Mouse (Mus musculus) forebrain, embryonic 16.5 days (tissue): ENCODE measurements around the gene Rnaseh1. TPM values are rescaled to one million over a fixed set of nuclear protein-coding genes. Genes with fewer than 3 reads are reported as not detected.
A peak's percentile ranks its signal among the peaks of the same experiment; 100 is the strongest.

ENCODE experiments used
- ATAC-seq: fragments of 200-750 bp; cut with Nextera tagmentation; 2 replicates; pipeline ENCODE4 v1.8.0; 2017; ENCODE audit warnings: mild to moderate bottlenecking, moderate library complexity
- H3K27ac ChIP-seq: fragments of 300-500 bp; sonication (generic); 2 replicates; pipeline ENCODE4 v1.5.1; 2014; ENCODE audit warnings: low read length, control low read depth
- H3K27me3 ChIP-seq: fragments of 300-500 bp; sonication (generic); replicated peaks from 2 replicates; pipeline ENCODE4 v1.6.1; 2014; ENCODE audit warnings: low read length; ENCODE audit not compliant: control insufficient read depth, insufficient read depth
- H3K36me3 ChIP-seq: fragments of 300-500 bp; sonication (generic); 2 replicates; pipeline ENCODE4 v1.6.1; 2014; ENCODE audit not compliant: control insufficient read depth, insufficient read depth
- H3K4me1 ChIP-seq: fragments of 300-500 bp; sonication (generic); replicated peaks from 2 replicates; pipeline ENCODE4 v1.6.1; 2014; ENCODE audit warnings: low read length; ENCODE audit not compliant: control insufficient read depth, insufficient read depth
- H3K4me2 ChIP-seq: fragments of 300-500 bp; sonication (generic); 2 replicates; pipeline ENCODE4 v1.6.1; 2014; ENCODE audit warnings: mild to moderate bottlenecking, low read length, control low read depth
- H3K4me3 ChIP-seq: fragments of 300-500 bp; sonication (generic); replicated peaks from 2 replicates; pipeline ENCODE4 v1.5.1; 2014; ENCODE audit warnings: mild to moderate bottlenecking, low read length, control low read depth
- H3K9ac ChIP-seq: fragments of 300-500 bp; sonication (generic); replicated peaks from 2 replicates; pipeline ENCODE4 v1.6.1; 2014; ENCODE audit warnings: low read depth, low read length, control low read depth
- H3K9me3 ChIP-seq: fragments of 300-500 bp; sonication (generic); 2 replicates; pipeline ENCODE4 v1.6.1; 2016; ENCODE audit warnings: low read length; ENCODE audit not compliant: control insufficient read depth
- WGBS: fragments of 180-500 bp; shearing (Covaris S2); extraction: QIAGEN DNeasy Blood & Tissue Kit; methylation state at CpG from one replicate; pipeline ENCODE4 v1.1.7; 2014; 5-methylcytosine and 5-hydroxymethylcytosine counted together
- polyA plus RNA-seq: library from polyadenylated mRNA; unstranded; fragments of >200 nt; fragmentation: Nextera tagmentation; extraction: Ambion mirVana; gene quantifications from 2 replicates; pipeline ENCODE4 v1.2.1, GENCODE M21; 2015

The Rnaseh1 gene
- polyA plus RNA-seq, 1 experiment from 2014 or later: 30.6 TPM

DNA sequence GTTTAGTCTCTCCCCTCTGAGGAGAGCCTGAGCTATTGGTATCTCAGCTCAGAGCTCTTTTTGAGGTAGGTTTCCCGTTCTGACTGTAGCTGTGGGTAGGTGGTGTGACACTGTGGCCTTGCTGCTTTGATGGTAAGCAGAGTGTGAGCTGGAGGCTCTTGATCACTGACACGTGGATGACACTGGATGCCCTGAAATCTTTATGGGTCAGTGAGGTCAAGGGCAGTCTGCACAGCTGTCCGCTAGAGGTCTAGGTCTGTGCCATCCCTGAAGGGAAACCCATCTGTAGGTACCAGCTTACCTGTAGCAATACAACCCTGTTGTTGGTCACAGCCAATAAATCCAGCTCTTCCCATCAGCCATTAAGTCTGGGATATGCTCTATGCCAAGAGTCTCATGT lies 36.4 kb downstream of the Rnaseh1 start:
- Histone ChIP-seq H3K9ac (no peak overlapping the region), H3K27ac (no peak overlapping the region), H3K36me3 (peaks cover 5% of the 10 kb centered on the region), H3K4me3 (no peak overlapping the region), H3K9me3 (no peaks in the 10 kb centered on the region), H3K4me2 (no peak overlapping the region), H3K27me3 (no peaks in the 10 kb centered on the region), H3K4me1 (no peaks in the 10 kb centered on the region)
- 82% methylated on average over 3 of the region's 3 CpGs for WGBS
- no peak for ATAC-seq

DNA sequence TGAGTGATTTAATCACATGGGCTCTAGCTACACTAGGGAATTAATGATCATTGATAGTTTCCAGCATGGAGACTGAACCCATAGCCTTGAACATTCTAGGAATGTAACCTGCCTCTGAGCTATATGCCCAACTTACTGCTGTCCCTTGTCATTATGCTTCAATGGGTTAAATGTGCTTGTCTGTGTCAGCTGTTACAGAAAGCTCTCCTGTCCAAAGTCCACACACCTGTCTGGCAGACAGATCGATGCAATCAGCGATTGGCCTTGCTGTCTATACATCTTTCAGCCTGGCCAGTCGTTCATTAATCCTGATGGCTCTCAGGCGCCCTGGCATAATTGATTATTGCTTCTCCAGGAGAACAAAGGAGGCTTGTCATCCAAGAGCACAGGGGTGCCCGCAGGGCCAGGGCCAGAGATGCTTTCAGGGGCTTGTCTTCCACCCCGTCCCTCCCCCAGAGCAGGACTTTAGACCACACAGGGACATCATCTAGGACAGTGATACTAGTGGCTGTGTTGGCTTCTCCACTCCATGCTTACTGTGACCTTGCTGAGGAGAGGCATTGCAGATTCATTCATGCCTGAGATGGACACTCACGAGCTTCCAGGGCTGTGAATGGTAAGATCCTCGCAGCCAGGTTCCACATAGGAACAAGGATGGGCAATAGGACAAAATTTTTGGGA lies 36.9 kb downstream of the Rnaseh1 start:
- Histone ChIP-seq H3K4me3 (no peak overlapping the region), H3K9ac (no peak overlapping the region), H3K4me1 (no peaks in the 10 kb centered on the region), H3K27me3 (no peaks in the 10 kb centered on the region), H3K9me3 (no peaks in the 10 kb centered on the region), H3K4me2 (no peak overlapping the region), H3K27ac (no peak overlapping the region), H3K36me3 (peaks cover 6% of the 10 kb centered on the region)
- 61% methylated on average over 8 of the region's 8 CpGs for WGBS
- ATAC-seq: no peak

DNA sequence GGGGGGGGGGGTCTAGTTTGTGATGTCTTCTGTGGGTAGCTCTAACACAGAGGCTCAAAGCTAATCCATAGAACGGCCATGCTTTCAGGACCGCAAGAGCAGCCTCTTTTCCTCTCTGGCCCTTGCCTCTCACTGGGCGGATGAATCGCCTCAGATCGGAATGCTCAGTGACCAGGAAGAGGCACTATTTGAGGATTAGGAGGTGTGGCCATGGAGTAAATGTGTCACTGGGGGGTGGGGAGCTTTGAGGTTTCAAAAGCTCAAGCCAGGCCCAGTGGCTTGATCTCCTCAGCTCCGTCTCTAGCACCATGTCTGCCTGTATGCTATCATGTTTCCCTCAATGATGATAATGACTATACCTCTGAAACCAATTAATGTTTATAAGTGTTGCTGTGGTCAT lies 39.6 kb downstream of the Rnaseh1 start:
- no peak overlapping the region for H3K27ac ChIP-seq
- H3K9me3 ChIP-seq: no peaks in the 10 kb centered on the region
- no peak for ATAC-seq
- no peaks in the 10 kb centered on the region for H3K4me1 ChIP-seq
- H3K4me3 ChIP-seq: no peak overlapping the region
- no peak overlapping the region for H3K9ac ChIP-seq
- WGBS: 77% methylated on average over 6 of the region's 6 CpGs
- H3K4me2 ChIP-seq: no peak overlapping the region
- peaks cover 9% of the 10 kb centered on the region for H3K36me3 ChIP-seq
- no peaks in the 10 kb centered on the region for H3K27me3 ChIP-seq

DNA sequence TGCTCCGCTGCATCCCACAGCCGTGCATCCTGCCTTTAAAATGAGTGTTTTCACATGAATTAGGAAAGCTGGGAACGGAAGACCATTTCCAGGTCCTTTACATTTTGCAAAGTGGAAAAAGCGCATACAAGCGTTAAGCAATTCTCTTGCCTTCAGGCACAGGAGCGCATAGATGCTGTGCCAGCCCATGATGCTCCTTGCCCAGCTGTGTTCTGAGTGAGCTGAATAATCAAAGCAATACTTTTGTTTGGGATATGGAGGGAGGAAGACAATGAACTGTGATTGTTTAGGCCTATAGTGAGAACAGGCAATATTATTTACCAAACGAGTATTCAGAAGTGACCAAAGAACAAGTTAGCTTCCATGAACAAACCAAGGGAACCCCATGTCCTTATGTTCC lies 41.3 kb downstream of the Rnaseh1 start:
- Histone ChIP-seq H3K4me1 (no peaks in the 10 kb centered on the region), H3K27ac (no peak overlapping the region), H3K27me3 (no peaks in the 10 kb centered on the region), H3K9me3 (no peaks in the 10 kb centered on the region), H3K9ac (no peak overlapping the region), H3K4me3 (no peak overlapping the region), H3K4me2 (no peak overlapping the region), H3K36me3 (peaks cover 9% of the 10 kb centered on the region)
- WGBS: 90% methylated on average over 7 of the region's 7 CpGs
- no peak for ATAC-seq

DNA sequence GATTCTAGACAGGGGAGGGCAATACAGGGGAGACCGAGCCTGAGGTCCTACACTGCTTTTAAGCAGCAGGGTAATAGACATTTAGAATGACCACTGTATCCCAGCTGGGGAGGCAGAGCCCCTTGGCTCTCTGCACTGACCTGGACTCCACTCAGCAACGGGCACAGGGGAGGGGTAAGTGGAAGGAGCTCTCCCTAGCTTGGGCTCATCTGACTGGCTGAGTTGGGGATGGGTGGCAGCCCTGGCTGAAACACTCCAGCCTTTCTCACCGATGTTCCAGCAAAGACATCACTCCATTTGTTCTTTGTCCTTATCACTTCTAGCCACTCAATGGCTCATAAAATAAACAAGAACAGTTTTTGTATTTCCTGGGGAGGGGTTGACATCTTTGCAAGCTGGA lies 44.3 kb downstream of the Rnaseh1 start:
- no peak overlapping the region for H3K4me2 ChIP-seq
- no peak overlapping the region for H3K4me3 ChIP-seq
- 86% methylated on average over 3 of the region's 3 CpGs for WGBS
- H3K9ac ChIP-seq: no peak overlapping the region
- ATAC-seq: no peak
- H3K27me3 ChIP-seq: no peaks in the 10 kb centered on the region
- H3K4me1 ChIP-seq: peaks cover 10% of the 10 kb centered on the region
- H3K27ac ChIP-seq: no peak overlapping the region
- peaks cover 9% of the 10 kb centered on the region for H3K36me3 ChIP-seq
- H3K9me3 ChIP-seq: no peaks in the 10 kb centered on the region

DNA sequence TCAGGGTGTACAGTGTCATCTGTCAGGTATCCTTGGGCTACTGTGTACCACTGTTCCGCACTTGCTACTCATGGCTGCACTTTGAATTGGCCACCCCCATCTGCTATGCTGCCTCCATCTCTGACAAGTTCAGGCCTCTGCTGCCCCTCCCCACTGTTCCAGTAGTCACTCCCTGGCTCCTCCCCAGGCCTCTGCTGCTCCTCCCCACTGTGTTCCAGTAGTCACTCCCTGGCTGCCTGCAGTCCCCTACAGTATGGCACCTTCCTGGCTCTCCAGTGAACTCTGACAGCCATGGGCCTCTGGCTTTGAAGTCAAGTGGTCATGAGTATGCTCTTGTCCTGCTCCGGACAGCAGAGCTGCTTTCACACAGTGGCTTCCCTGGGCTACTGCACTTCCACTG lies 44.8 kb downstream of the Rnaseh1 start:
- peaks cover 7% of the 10 kb centered on the region for H3K36me3 ChIP-seq
- 91% methylated on average over 2 of the region's 2 CpGs for WGBS
- H3K27ac ChIP-seq: no peak overlapping the region
- H3K9me3 ChIP-seq: no peaks in the 10 kb centered on the region
- no peak overlapping the region for H3K4me3 ChIP-seq
- no peak overlapping the region for H3K4me2 ChIP-seq
- H3K4me1 ChIP-seq: peaks cover 11% of the 10 kb centered on the region
- H3K9ac ChIP-seq: no peak overlapping the region
- no peak for ATAC-seq
- H3K27me3 ChIP-seq: no peaks in the 10 kb centered on the region

DNA sequence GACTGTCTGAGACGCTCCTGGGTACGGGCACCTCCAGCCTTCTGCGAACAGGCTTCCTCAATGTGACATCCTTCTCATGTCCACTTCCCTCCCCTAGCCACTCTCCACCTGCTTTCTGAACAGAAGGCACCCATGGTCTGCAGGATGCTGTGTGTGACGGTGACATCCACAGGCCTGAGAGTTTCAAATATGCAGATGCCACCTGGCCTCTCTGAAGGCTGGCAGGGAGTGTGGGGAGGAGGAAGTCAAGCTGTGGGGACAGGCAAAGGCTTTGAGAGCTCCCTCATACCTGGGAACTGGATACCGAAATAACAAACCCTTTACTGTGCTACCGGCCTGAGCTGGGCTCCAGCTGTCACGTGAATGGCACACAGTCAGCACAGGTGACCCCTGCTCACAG lies 45.4 kb downstream of the Rnaseh1 start:
- ATAC-seq: no peak
- WGBS: 88% methylated on average over 7 of the region's 7 CpGs
- no peak overlapping the region for H3K4me2 ChIP-seq
- H3K4me1 ChIP-seq: peaks cover 16% of the 10 kb centered on the region
- H3K9ac ChIP-seq: no peak overlapping the region
- H3K27me3 ChIP-seq: no peaks in the 10 kb centered on the region
- H3K36me3 ChIP-seq: peaks cover 7% of the 10 kb centered on the region; the same call in 1 of the 2 replicates
- no peak overlapping the region for H3K4me3 ChIP-seq
- no peak overlapping the region for H3K27ac ChIP-seq
- H3K9me3 ChIP-seq: no peaks in the 10 kb centered on the region

DNA sequence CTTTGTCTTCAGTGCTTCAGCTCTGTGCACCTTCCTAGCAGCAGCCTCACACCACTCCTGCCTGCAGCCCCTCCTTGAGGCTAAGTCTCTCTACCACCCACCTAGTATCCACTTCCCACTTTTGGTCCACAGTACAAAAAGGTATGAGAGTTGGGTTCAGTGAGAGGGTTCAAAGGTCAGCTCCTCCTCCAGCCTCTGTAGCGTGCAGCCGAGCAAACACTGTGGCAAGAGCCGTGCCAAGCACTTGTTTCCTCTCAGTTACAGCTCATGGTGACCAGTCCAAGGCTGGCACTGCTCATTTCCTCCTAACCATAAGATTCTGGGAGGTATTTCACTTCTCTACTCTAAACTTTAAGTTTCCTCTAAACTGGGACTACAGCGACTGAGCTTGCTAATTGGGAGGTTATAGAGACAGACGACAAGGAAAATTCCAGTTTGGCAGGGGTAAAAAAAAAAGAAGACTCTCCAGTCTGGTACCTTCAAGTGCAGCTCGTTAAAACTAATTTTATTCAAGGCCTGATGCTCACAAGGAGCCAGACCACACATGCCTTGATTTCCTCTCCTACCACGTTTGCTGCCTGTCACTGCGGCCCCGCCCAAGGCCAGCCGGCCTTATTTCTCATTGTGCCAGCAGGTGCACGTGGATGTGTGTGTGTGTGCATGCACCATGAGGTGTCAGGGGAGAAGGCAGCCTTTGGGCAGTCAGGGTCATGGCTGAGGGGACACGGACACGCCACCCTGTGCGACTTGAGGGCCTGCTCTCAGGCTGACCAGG lies 48.6 kb downstream of the Rnaseh1 start:
- H3K9ac ChIP-seq: no peak overlapping the region
- no peak overlapping the region for H3K4me3 ChIP-seq
- no peaks in the 10 kb centered on the region for H3K36me3 ChIP-seq
- H3K27ac ChIP-seq: peak overlapping the region; percentile 87
- no peaks in the 10 kb centered on the region for H3K9me3 ChIP-seq
- peaks cover 37% of the 10 kb centered on the region for H3K4me1 ChIP-seq
- ATAC-seq: peak; percentile 2; the same call in 1 of the 2 replicates
- H3K27me3 ChIP-seq: no peaks in the 10 kb centered on the region
- no peak overlapping the region for H3K4me2 ChIP-seq
- WGBS: 49% methylated on average over 14 of the region's 14 CpGs

DNA sequence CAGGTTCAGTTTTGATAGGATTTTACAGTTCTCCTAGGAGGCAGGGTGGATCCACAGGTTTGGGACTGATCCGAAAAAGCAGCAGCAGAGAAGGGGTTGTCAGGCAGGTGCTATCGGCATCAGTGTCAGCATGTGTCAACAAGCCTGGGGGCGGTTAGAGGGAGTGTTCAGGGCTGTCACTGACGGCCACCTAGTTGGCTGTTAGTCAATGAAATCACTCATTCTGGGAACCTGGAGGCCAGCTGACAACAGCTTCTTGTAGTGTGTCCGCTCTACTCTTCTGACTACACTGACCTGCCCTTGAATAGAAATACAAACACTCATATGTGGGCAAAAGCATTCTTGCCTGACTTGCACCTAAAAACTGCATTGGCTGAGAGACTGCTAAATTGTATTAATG lies 49.7 kb downstream of the Rnaseh1 start:
- H3K4me2 ChIP-seq: no peak overlapping the region
- H3K9me3 ChIP-seq: no peaks in the 10 kb centered on the region
- H3K27ac ChIP-seq: peak overlapping the region; percentile 87
- H3K4me1 ChIP-seq: peaks cover 37% of the 10 kb centered on the region
- 0 out of 2 replicates have a peak overlapping the region, but pooled peaks have one; percentile 2 for H3K9ac ChIP-seq
- 61% methylated on average over 5 of the region's 5 CpGs for WGBS
- H3K36me3 ChIP-seq: no peaks in the 10 kb centered on the region
- no peaks in the 10 kb centered on the region for H3K27me3 ChIP-seq
- H3K4me3 ChIP-seq: no peak overlapping the region
- ATAC-seq: no peak
